Mouse (Mus musculus) limb, embryonic 11.5 days (tissue): ENCODE results near the gene Gast. TPM values are rescaled to one million over a fixed set of nuclear protein-coding genes. Genes with fewer than 3 reads are reported as not detected.

Source experiments
- ATAC-seq: fragments of 200-750 bp; cut with Nextera tagmentation; 2 replicates; pipeline ENCODE4 v1.8.0; 2017; ENCODE audit warnings: low read depth; ENCODE audit not compliant: insufficient number of reproducible peaks, low FRiP score, low TSS enrichment
- DNase-seq: peaks from one replicate; pipeline ENCODE4 v3.0.0-alpha.2; 2015; ENCODE audit warnings: low spot score
- H3K27ac ChIP-seq: fragments of 300-500 bp; sonication (generic); replicated peaks from 2 replicates; pipeline ENCODE4 v1.5.1; 2014; ENCODE audit warnings: low read depth, mild to moderate bottlenecking, low read length
- H3K27me3 ChIP-seq: fragments of 300-500 bp; sonication (generic); 2 replicates; pipeline ENCODE4 v1.6.1; 2014; ENCODE audit warnings: mild to moderate bottlenecking, low read length, mixed read lengths; ENCODE audit not compliant: control insufficient read depth, insufficient read depth
- H3K36me3 ChIP-seq: fragments of 300-500 bp; sonication (generic); 2 replicates; pipeline ENCODE4 v1.6.1; 2014; ENCODE audit warnings: mild to moderate bottlenecking, low read length, moderate library complexity, mixed read lengths; ENCODE audit not compliant: control insufficient read depth, insufficient read depth
- H3K4me1 ChIP-seq: fragments of 300-500 bp; sonication (generic); 2 replicates; pipeline ENCODE4 v1.6.1; 2014; ENCODE audit warnings: low read length, mixed read lengths; ENCODE audit not compliant: control insufficient read depth, insufficient read depth
- H3K4me2 ChIP-seq: fragments of 300-500 bp; sonication (generic); 2 replicates; pipeline ENCODE4 v1.6.1; 2014; ENCODE audit warnings: low read depth, mild to moderate bottlenecking, moderate library complexity; ENCODE audit not compliant: severe bottlenecking
- H3K4me3 ChIP-seq: fragments of 300-500 bp; sonication (generic); 2 replicates; pipeline ENCODE4 v1.5.1; 2014; ENCODE audit warnings: low read depth, low read length
- H3K9ac ChIP-seq: fragments of 300-500 bp; sonication (generic); 2 replicates; pipeline ENCODE4 v1.6.1; 2014; ENCODE audit warnings: mild to moderate bottlenecking, low read length
- H3K9me3 ChIP-seq: fragments of 300-500 bp; sonication (generic); 2 replicates; pipeline ENCODE4 v1.6.1; 2016; ENCODE audit warnings: low read length; ENCODE audit not compliant: control insufficient read depth
- WGBS: fragments of 180-500 bp; shearing (Covaris S2); extraction: QIAGEN DNeasy Blood & Tissue Kit; methylation state at CpG from one replicate; pipeline ENCODE4 v1.1.7; 2014; 5-methylcytosine and 5-hydroxymethylcytosine counted together
- polyA plus RNA-seq: library from polyadenylated mRNA; unstranded; fragments of >200 nt; fragmentation: Nextera tagmentation; extraction: Ambion mirVana; gene quantifications from 2 replicates; pipeline ENCODE4 v1.2.1, GENCODE M21; 2014

Gast gene
- polyA plus RNA-seq, 1 experiment from 2014 or later = not detected

DNA sequence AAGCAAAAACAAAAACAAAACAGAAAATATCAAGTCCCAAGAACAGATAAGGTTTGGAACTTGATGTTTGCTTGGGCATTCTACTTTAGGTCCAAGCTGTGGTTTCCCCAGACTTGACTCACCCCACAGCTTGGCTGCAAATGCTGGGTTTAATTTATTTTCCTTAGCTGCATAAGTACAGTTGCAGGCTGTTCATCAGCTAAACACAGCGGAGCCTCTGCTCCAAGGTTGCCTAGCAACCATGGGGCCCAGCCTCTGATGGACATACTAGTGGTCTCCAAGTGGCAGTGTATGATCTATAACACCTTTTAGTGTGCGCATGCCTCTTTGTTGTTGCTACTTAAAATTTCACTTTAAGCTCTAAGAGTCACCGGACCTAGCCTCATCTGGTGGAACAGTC is 1.5 kb downstream of the Gast start:
- no peak for DNase-seq
- 65% methylated on average over 3 of the region's 3 CpGs for WGBS

DNA sequence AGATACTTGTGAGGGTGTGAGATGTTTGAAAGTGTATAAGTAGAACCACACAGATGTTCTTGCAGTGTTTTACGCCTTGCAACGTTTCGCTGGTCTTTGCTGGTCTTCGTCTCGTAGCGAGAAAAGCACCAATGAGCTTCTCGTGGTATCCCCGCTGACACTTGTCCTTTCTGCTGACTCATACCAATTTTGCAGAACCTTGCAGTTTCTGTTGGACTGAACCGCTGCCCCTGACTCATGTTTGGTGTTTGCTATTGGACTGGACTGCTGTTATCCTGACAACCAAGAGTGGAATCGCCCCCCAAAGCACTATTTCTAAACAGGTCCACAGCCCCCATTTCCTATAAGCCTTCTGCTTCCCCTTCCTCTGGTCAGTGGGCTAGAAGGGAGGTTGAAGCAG is 10.1 kb downstream of the Gast start:
- H3K27me3 ChIP-seq = no peaks in the 10 kb centered on the region
- H3K36me3 ChIP-seq = no peaks in the 10 kb centered on the region
- H3K4me3 ChIP-seq = no peak overlapping the region
- DNase-seq (no peak), ATAC-seq (no peak)
- H3K9ac ChIP-seq = no peak overlapping the region
- no peaks in the 10 kb centered on the region for H3K9me3 ChIP-seq
- H3K27ac ChIP-seq = no peak overlapping the region
- no peaks in the 10 kb centered on the region for H3K4me1 ChIP-seq
- H3K4me2 ChIP-seq = no peak overlapping the region
- 89% methylated on average over 10 of the region's 10 CpGs for WGBS

More for the DNA sequence above, 1.5 kb downstream of the Gast start:
- no peak overlapping the region for H3K4me3 ChIP-seq
- 0 out of 2 replicates have a peak, but pooled peaks cover 8% of the 10 kb centered on the region for H3K4me1 ChIP-seq
- ATAC-seq = no peak
- H3K27me3 ChIP-seq = no peaks in the 10 kb centered on the region
- no peaks in the 10 kb centered on the region for H3K36me3 ChIP-seq
- H3K27ac ChIP-seq = no peak overlapping the region
- H3K9me3 ChIP-seq = no peaks in the 10 kb centered on the region
- no peak overlapping the region for H3K9ac ChIP-seq
- H3K4me2 ChIP-seq = no peak overlapping the region

DNA sequence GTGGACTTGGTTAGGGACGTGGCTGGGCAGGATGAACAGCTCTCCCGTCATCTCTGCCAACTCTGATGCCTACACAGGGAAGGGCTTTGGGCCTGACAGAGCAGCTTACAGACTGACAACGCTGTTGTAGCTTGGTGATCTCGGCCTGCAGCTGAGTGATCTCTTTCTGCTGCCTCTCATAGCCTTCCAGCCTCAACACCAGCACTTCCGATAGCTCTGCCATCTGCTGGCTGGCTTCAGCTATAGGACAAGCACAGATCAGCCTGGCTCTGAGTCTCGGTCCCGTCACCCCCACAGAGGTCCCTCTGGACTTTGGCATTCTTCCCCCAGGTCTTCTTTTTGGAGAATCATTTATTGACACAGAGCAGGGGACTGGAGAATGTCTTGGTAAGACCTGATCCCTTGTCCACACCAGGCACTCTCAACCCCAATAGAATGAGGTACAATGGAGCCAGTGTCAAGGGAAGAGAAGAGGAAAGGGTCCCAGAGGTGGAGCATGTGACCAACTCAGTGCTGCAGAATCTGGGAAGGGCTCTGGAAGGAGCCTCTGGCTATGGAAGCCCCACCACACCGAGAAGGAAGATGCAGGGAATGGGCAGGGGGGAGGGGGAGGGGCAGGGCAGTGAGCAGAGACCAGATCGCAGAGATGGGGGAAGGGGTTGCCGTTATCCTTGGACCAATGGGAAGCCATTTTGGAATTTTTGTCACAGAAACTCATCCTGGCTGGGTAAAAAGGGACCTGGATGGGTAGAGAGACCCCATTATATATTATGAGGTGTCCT is 18.1 kb downstream of the Gast start:
- Histone ChIP-seq H3K27ac (no peak overlapping the region), H3K4me2 (no peak overlapping the region), H3K27me3 (peaks cover 42% of the 10 kb centered on the region), H3K4me3 (no peak overlapping the region), H3K36me3 (no peaks in the 10 kb centered on the region), H3K9me3 (no peaks in the 10 kb centered on the region), H3K4me1 (peaks cover 3% of the 10 kb centered on the region), H3K9ac (no peak overlapping the region)
- DNase-seq (peak; percentile 46), ATAC-seq (no peak)
- 26% methylated on average over 10 of the region's 10 CpGs for WGBS

DNA sequence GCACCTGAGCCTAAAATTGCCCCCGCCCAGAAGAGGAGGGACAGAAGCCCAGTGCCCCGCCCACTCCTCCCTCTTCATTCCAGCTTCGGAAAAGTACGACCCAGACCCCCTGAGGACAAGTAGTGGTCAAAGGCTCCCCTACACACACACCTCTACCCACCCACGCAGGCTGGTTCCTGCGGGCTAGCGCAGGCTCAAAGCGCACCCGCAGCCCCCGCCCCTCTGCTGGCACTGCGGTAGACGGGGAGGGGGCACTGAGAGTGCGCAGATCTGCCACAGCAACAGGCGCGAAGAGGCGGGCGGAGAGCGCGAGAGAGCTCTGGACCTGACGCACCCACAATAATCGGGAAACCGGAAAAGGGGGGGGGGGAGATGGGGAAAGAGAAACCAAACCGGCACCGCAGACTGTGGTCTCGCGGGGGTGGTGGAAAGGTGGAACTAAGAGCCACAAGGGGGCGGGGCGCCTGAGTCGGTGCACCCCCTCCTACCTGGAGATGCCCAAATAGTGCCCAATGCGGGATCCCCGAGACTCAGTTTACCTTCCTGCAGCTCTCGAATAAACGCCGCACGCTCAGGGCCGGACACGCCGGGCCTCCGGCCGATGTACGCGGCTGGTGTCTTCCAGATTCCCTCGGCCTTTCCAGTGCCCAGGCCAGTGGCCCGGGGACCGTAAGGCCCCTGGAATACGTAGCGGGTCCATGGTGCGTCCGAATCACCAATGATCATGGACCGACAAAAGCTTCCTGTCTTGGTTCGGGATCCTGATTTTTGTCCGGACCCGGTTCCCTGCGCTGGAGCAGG is 21.1 kb downstream of the Gast start:
- Histone ChIP-seq H3K9me3 (no peaks in the 10 kb centered on the region), H3K4me2 (peak overlapping the region; percentile 84), H3K4me3 (peak overlapping the region; percentile 48), H3K36me3 (no peaks in the 10 kb centered on the region), H3K27ac (no peak overlapping the region), H3K9ac (no peak overlapping the region), H3K27me3 (peaks cover 58% of the 10 kb centered on the region), H3K4me1 (peaks cover 3% of the 10 kb centered on the region)
- DNase-seq = peak; percentile 48
- no peak for ATAC-seq
- WGBS = 2% methylated on average over 53 of the region's 54 CpGs

DNA sequence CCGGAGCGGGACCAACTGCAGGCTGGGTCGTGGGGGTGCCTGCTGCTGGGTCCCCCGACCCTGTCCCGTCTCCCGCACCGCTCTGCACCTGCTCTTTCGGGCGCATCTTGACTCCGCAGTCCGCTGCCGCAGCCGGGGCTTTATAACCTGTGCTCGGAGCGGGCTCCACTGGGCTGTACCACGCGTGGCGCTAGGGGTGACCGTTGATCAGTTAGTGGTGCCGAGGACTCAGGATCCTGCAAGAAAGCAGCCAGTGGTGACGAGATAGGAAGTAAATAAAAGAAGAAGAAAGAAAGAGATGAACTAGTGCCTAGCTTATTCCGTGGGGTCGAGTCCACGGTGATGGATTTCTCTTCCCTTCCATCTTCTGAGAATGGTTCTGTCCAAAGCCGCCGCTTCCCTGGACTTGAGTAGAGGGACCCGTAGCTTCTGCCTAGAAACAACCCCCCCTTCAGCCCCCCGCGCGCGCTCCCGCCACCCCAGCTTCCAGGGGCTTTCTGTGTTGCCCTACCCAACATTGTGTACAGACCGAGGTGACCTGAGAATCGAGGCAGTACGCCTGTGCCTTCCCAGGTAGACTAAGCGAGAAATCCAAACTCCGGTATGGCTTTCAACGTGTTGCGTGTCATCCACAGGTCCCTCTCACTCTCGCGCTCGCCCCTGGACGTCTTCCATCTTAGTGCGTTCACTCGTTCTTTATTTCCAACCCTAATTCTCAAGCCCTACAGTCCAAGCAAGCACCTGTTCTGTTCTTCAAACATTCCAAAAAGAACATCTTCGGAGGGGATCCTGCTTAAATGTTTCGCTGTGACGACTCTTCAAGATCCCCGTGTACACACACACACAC is 22.0 kb downstream of the Gast start, which contains the start of gene Hap1:
Gene Hap1, minus strand, starts transcription at position 157 of the 847 bp plus-strand sequence.
- Histone ChIP-seq H3K36me3 (no peaks in the 10 kb centered on the region), H3K27me3 (peaks cover 60% of the 10 kb centered on the region), H3K27ac (no peak within 1 kb of the TSS), H3K9me3 (no peaks in the 10 kb centered on the region), H3K4me2 (peak within 1 kb of the TSS; percentile 84), H3K4me1 (peaks cover 3% of the 10 kb centered on the region), H3K9ac (peak within 1 kb of the TSS; percentile 49; the same call in 1 of the 2 replicates), H3K4me3 (peak within 1 kb of the TSS; percentile 48)
- 2% methylated on average over 49 of the region's 49 CpGs for WGBS
- DNase-seq (peak; percentile 81), ATAC-seq (no peak)

DNA sequence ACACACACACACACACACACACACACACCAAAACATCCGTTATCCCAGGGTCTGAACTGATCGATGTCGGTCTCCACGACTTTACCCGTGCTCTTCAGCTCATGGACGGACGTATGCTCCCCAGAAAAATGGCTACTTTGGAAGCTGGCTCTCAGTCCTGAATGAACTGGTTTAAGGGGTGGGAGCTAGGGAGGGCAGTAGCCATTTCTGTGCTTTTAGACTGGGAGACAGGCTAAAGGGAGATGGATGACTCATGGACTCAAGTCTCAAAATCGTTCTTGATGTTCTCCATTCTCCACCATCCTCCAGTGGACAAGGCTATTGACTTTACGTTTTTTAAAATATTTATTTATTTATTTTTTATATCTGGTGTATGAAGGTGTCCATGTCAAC is 22.6 kb downstream of the Gast start:
- no peaks in the 10 kb centered on the region for H3K36me3 ChIP-seq
- ATAC-seq (no peak), DNase-seq (no peak)
- H3K4me1 ChIP-seq = peaks cover 3% of the 10 kb centered on the region
- H3K27me3 ChIP-seq = peaks cover 60% of the 10 kb centered on the region
- no peak overlapping the region for H3K4me2 ChIP-seq
- WGBS = 18% methylated on average over 9 of the region's 9 CpGs
- H3K9ac ChIP-seq = no peak overlapping the region
- no peak overlapping the region for H3K27ac ChIP-seq
- no peak overlapping the region for H3K4me3 ChIP-seq
- H3K9me3 ChIP-seq = no peaks in the 10 kb centered on the region

DNA sequence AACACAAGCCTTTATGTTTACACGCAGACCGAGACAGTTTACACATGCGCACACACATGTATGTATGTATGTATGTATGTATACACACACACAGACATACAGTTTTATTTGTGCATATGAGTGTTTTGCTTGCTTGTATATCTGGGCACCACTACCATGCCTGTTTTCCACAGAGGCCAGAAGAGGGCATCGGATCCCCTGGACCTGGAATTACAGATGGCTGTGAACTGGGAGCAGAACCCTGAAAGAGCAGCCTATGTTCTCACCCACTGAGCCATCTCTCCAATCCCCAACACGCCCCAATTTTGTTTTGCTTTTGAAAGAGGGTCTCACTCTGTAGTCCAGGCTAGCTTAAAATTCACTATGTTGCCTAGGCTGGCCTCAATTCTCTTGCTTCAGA is 23.2 kb downstream of the Gast start:
- no peak for DNase-seq
- Histone ChIP-seq H3K9ac (no peak overlapping the region), H3K9me3 (no peaks in the 10 kb centered on the region), H3K4me3 (no peak overlapping the region), H3K27me3 (peaks cover 60% of the 10 kb centered on the region), H3K4me1 (peaks cover 3% of the 10 kb centered on the region), H3K4me2 (no peak overlapping the region), H3K36me3 (no peaks in the 10 kb centered on the region), H3K27ac (no peak overlapping the region)
- WGBS = 51% methylated on average over 5 of the region's 5 CpGs
- ATAC-seq = no peak

DNA sequence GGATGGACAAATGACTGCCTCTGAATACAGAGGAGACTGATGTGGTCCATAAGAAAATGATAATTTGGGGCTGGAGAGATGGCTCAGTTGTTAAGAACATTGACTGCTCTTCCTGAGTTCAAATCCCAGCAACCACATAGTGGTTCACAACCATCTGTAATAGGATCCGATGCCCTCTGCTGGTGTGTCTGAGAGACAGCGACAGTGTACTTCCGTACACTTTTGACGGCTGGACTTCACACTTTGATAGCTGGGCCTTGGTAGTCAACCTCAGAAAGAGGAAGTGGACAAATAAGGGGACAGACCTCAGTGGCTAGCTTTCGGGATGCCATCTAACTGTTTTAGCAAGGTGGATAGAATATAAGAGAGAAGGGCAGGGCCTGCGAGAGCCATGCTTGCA is 26.0 kb downstream of the Gast start:
- H3K4me1 ChIP-seq = peaks cover 1% of the 10 kb centered on the region
- H3K9me3 ChIP-seq = no peaks in the 10 kb centered on the region
- peaks cover 35% of the 10 kb centered on the region for H3K27me3 ChIP-seq
- ATAC-seq (no peak), DNase-seq (no peak)
- H3K36me3 ChIP-seq = no peaks in the 10 kb centered on the region
- H3K27ac ChIP-seq = no peak overlapping the region
- H3K9ac ChIP-seq = no peak overlapping the region
- H3K4me2 ChIP-seq = no peak overlapping the region
- WGBS = 81% methylated on average over 6 of the region's 6 CpGs
- H3K4me3 ChIP-seq = no peak overlapping the region
